Comparison of ENCODE assay signal across 10 mouse cellular contexts in the genomic region with DNA sequence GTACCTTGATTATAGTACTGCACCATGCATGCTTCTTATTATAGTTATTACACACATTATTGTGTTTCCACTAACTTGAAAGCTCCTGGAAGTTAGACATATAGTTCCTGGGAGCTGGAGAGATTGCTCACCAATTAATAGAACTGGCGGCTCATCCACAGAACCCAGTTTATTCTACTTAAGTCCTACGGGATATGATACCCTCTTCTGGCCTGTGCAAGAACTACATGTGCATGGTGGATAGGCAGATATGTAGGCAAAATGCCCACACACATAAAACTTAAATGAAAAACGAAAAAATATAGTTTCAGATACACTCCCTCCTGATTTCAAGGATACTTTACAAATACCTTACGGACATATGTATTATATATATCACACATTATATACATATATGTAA. TPM values are rescaled to one million over a fixed set of nuclear protein-coding genes. Genes with fewer than 3 reads are reported as not detected.
A peak's percentile ranks its signal among the peaks of the same experiment; 100 is the strongest.
DNase-seq lines count a peak whose midpoint lies in the region; ATAC-seq and TF ChIP-seq lines count a peak whose summit lies in the region.
"Had no signal": no experiment of that assay in that cellular context is flagged by ENCODE, and none has a peak within 500 bp of the region (broad histone marks: within the 10 kb centered on the region; RNA-seq: fewer than 3 reads in every experiment).

No protein-coding gene starts in this region.

- no peaks in the 10 kb centered on the region for H3K9me3 ChIP-seq in kidney, embryonic 15.5 days (replicated peaks)
- H3K9me3 ChIP-seq: hindbrain, embryonic 15.5 days had no signal

- no peak overlapping the region for H3K9ac ChIP-seq in kidney, embryonic 15.5 days
- H3K9ac ChIP-seq: hindbrain, embryonic 15.5 days had no signal

- no peak for ATAC-seq in kidney, embryonic 15.5 days (replicated peaks; ENCODE audit: low FRiP score)
- ATAC-seq in frontal cortex, adult (ENCODE audit: low TSS enrichment): no peak

- peak; percentile 10 for DNase-seq in kidney, adult 2 months
- DNase-seq in CD4-positive helper T cell, adult 2 months (ENCODE audit: low read depth, low spot score): peak; percentile 0
- peak; percentile 8 for DNase-seq in R1 (ENCODE audit: low read depth, low spot score)
- DNase-seq in layer of hippocampus, postnatal 14 days (ENCODE audit: low spot score in 2 of 2): peak; percentile 0 to 1
- no peak for DNase-seq in cerebellum, adult 2 months
- no peak for DNase-seq in thymus, adult 2 months

- H3K36me3 ChIP-seq in kidney, adult 2 months (ENCODE audit: control insufficient read depth, insufficient read depth, low read length): no peaks in the 10 kb centered on the region
- no peaks in the 10 kb centered on the region for H3K36me3 ChIP-seq in kidney, embryonic 15.5 days
- no peaks in the 10 kb centered on the region for H3K36me3 ChIP-seq in thymus, adult 2 months (ENCODE audit: control insufficient read depth, insufficient read depth, low read length)
- H3K36me3 ChIP-seq: hindbrain, embryonic 15.5 days had no signal

- WGBS in kidney, adult 2 months: 41% methylated on average over 4 of the region's 4 CpGs
- WGBS in kidney, embryonic 15.5 days: 43% methylated on average over 4 of the region's 4 CpGs
- WGBS in cerebellum, adult 2 months: 50% methylated on average over 4 of the region's 4 CpGs
- 42% methylated on average over 4 of the region's 4 CpGs for WGBS in thymus, adult 2 months

- no peak overlapping the region for H3K4me3 ChIP-seq in kidney, adult 2 months (ENCODE audit: insufficient read depth, low read depth, low read length)
- no peak overlapping the region for H3K4me3 ChIP-seq in kidney, embryonic 15.5 days (replicated peaks)
- H3K4me3 ChIP-seq in cerebellum, adult 2 months (replicated peaks; ENCODE audit: insufficient read depth, low read depth, low read length): no peak overlapping the region
- no peak overlapping the region for H3K4me3 ChIP-seq in thymus, adult 2 months (ENCODE audit: control insufficient read depth, insufficient read depth, low read length)
- H3K4me3 ChIP-seq: hindbrain, embryonic 15.5 days had no signal

- H3K27ac ChIP-seq in kidney, adult 2 months (ENCODE audit: insufficient read depth, low read depth, low read length): no peak overlapping the region
- H3K27ac ChIP-seq in kidney, embryonic 15.5 days: no peak overlapping the region
- no peak overlapping the region for H3K27ac ChIP-seq in cerebellum, adult 2 months (ENCODE audit: insufficient read depth, low read length)
- H3K27ac ChIP-seq in thymus, adult 2 months (ENCODE audit: control insufficient read depth, insufficient read depth, low read length): no peak overlapping the region
- H3K27ac ChIP-seq: hindbrain, embryonic 15.5 days had no signal

- no peak for TF ChIP-seq CTCF in kidney, adult 2 months (conservative IDR thresholded peaks at IDR 0.05; ENCODE audit: insufficient read depth, insufficient read length, low read depth, low read length)
- no peak for TF ChIP-seq CTCF in cerebellum, adult 2 months (IDR thresholded peaks at IDR 0.05; ENCODE audit: borderline replicate concordance, insufficient read depth, low read depth, low read length)
- TF ChIP-seq CTCF in thymus, adult 2 months (IDR thresholded peaks at IDR 0.05; ENCODE audit: borderline replicate concordance, control insufficient read depth, extremely low read depth, insufficient read depth, low read length, poor library complexity): no peak

- no peaks in the 10 kb centered on the region for H3K27me3 ChIP-seq in kidney, adult 2 months (replicated peaks; ENCODE audit: control insufficient read depth, insufficient read depth, low read length)
- H3K27me3 ChIP-seq in kidney, embryonic 15.5 days: no peaks in the 10 kb centered on the region
- H3K27me3 ChIP-seq in cerebellum, adult 2 months (ENCODE audit: control insufficient read depth, insufficient read depth, low read length): no peaks in the 10 kb centered on the region
- no peaks in the 10 kb centered on the region for H3K27me3 ChIP-seq in thymus, adult 2 months (ENCODE audit: control insufficient read depth, insufficient read depth, low read length)
- H3K27me3 ChIP-seq: hindbrain, embryonic 15.5 days had no signal

- TF ChIP-seq POLR2A in kidney, adult 2 months (IDR thresholded peaks at IDR 0.05; ENCODE audit: low read depth, low read length): no peak
- no peak for TF ChIP-seq POLR2A in cerebellum, adult 2 months (IDR thresholded peaks at IDR 0.05; ENCODE audit: borderline replicate concordance, insufficient read depth, low read length)
- no peak for TF ChIP-seq POLR2A in thymus, adult 2 months (IDR thresholded peaks at IDR 0.05; ENCODE audit: control insufficient read depth, extremely low read depth, insufficient read depth, low read length, poor library complexity)

- H3K4me1 ChIP-seq in kidney, adult 2 months (ENCODE audit: control insufficient read depth, insufficient read depth, low read length): no peaks in the 10 kb centered on the region
- no peaks in the 10 kb centered on the region for H3K4me1 ChIP-seq in kidney, embryonic 15.5 days
- no peaks in the 10 kb centered on the region for H3K4me1 ChIP-seq in cerebellum, adult 2 months (ENCODE audit: control insufficient read depth, insufficient read depth, low read length)
- H3K4me1 ChIP-seq in thymus, adult 2 months (replicated peaks; ENCODE audit: control insufficient read depth, insufficient read depth, low read length): no peaks in the 10 kb centered on the region
- H3K4me1 ChIP-seq: hindbrain, embryonic 15.5 days had no signal

- H3K4me2 ChIP-seq in kidney, embryonic 15.5 days: no peak overlapping the region
- H3K4me2 ChIP-seq: hindbrain, embryonic 15.5 days had no signal

RNA-seq across cellular contexts. Expression of a gene that starts 36.5 kb away (rescaled TPM):
- 0.08 TPM in 1 of 2 replicates, not detected in the other for polyA plus RNA-seq in kidney, adult 2 months (2012; rRNA removed)
- polyA plus RNA-seq in kidney, embryonic 15.5 days (2015; fragmentation: Nextera tagmentation; extraction: Ambion mirVana): not detected in 2 replicates
- not detected for total RNA-seq in layer of hippocampus, postnatal 14 days (2021)
- not detected in 2 replicates for polyA plus RNA-seq in cerebellum, adult 2 months (2012; rRNA removed)
- polyA plus RNA-seq in thymus, adult 2 months (2012; rRNA removed): 0.09 and 0.15 TPM in 2 replicates
- polyA plus RNA-seq: hindbrain, embryonic 15.5 days; lung, embryonic 16.5 days had no signal

Comparison
In these comparisons a context has a peak if more than half of its experiments do, and no peak if none do; other contexts are left out.
1. DNase-seq: peak in kidney, adult 2 months (single experiment), CD4-positive helper T cell, adult 2 months (single experiment), R1 (single experiment) and layer of hippocampus, postnatal 14 days (2 of 2); none in cerebellum, adult 2 months (0 of 2) and thymus, adult 2 months (single experiment).